Mouse (Mus musculus) urinary bladder, postnatal 25 days (tissue): ENCODE measurements around the gene Kif23.

Experiments
- DNase-seq: peaks from one replicate; pipeline ENCODE4 v3.0.0; 2022; ENCODE audit warnings: low spot score

The Kif23 gene

GRCm38 (mm10) chr9:61946623-61947401 is at the start of gene Kif23:
Gene Kif23, minus strand, starts transcription at chr9:61946774.
- DNase-seq: peak; percentile 97

GRCm38 (mm10) chr9:61991158-61991557 is 44.6 kb upstream of the Kif23 start:
- no peak for DNase-seq

DNA sequence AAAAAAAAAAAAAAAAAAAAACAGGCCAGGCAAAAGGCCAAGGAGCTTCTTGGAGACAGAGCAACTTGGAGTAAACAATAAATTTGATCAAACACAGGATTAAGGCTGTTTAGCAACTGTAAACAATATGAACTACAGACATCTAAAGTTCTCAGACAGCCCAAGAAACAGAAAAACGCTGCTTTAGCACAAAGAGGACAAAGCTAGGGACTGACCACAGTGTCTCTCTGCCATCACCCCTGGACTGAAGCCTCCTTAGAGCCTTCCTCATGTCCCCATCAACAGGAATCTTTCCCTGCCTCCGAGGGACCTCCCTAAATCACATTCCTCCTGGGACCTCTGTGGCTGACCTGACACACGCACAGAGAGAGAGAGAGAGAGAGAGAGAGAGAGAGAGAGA is 44.2 kb upstream of the Kif23 start:
- DNase-seq: no peak

DNA sequence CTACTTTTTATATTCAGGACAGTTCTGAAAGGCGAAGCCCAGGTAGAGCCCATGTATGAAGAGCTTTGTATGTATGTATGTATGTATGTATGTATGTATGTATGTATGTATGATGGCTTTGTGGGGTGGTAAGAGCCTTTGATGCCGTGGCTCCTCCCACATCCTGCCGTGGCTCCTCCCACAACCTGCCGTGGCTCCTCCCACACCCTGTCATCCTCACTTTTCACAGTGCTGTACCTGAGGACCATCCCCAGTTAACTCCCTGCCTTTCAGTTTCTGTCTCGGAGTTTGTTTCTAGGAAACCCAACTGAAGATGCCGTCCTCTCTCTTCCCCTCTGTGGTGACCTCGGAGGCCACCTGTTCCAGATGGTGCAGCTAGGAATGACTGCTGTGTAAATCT is 39.5 kb upstream of the Kif23 start:
- no peak for DNase-seq

GRCm38 (mm10) chr9:61985183-61985863 is 38.7 kb upstream of the Kif23 start:
- DNase-seq: peak; percentile 56

GRCm38 (mm10) chr9:61982940-61983620 is 36.5 kb upstream of the Kif23 start:
- DNase-seq: no peak

DNA sequence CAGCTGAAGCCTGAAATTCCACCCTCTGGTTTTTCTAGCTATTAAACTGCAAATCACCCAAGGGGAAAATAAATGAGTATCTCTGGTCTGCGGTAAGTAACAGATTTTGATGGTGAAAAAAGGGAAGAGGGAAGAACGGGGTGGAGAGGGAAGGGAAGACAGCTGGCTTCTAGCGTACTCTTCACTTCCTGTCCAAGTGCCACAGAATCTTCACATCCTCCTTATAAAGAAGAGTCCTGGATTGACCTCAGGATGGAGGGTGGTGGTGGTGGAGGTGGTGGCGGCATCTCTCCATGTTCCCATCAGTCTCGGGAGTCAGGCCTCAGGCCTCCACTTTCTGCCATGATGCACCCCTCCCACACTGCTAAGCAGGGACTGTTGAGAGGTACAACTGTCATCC is 35.3 kb upstream of the Kif23 start:
- DNase-seq: no peak

DNA sequence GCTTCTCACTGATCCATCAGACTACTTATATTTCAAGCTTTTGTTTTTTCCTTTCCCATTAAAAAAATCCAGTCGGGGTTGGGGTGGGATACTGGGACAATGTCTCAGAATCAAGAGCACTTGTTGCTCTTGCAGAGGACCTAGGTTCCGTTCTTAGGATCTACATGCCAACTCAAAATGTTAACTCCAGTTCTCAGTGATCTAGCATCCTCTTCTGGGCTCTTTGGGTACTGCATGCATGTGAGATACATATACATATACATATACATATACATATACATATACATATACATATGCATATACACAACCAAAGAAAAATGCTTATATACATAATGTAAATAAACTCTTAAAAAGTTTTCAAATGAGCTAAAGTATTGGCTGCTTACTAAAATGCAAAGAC is 33.4 kb upstream of the Kif23 start:
- no peak for DNase-seq

DNA sequence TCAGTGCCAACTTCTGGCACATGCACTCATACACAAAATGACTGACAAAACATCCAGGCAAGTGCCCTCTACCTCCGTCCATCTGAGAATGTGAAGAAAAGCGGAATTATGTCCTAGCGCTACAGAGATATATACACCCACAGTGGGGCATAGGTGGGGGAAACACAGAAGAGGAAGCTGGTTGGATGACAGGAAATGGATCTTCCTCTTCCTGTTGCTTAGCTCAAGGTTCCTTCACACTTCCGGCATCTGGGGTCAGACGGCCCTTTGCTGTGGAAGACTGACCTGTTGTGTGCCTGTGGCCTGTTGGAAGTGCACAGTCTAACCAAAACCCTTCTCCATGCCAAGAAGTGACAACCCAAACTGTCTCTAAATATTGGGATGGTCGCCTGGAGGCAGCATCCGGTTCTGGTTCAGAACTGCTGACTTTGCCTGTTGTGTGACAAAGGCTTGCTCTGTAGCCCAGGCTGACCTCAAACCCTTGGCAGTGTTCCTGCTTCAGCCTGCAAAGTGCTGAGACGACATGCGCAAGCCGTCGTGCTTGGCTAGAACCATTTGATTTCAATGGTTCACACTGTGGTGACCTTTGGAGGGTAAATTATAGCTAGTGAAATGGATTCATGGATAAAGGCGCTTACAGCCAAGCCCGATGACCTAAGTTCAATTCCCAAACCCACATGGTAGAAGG is 30.8 kb upstream of the Kif23 start:
- no peak for DNase-seq

GRCm38 (mm10) chr9:61972031-61972430 is 25.5 kb upstream of the Kif23 start:
- no peak for DNase-seq

- DNase-seq: no peak
Measured at GRCm38 (mm10) chr9:61971045-61971444, 24.5 kb upstream of the Kif23 start.

DNA sequence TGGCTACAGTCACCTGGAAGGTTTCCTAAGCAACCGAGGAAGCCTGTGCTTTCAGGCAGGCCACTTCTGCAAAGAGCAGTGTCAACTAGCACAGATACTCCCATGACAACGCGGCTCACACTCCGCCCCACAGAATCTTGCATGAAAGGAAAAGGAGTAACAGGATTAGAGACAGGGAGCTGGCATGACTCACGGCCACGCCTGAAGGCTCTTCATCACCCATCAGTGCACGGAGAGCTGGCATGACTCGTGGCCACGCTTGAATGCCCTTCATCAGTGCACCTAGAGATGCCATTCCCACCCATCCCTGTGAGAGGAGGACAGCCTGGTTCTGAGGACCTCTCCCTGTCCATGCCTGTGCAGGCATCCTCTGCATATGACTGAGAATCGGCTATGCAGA is 20.8 kb upstream of the Kif23 start:
- no peak for DNase-seq

DNA sequence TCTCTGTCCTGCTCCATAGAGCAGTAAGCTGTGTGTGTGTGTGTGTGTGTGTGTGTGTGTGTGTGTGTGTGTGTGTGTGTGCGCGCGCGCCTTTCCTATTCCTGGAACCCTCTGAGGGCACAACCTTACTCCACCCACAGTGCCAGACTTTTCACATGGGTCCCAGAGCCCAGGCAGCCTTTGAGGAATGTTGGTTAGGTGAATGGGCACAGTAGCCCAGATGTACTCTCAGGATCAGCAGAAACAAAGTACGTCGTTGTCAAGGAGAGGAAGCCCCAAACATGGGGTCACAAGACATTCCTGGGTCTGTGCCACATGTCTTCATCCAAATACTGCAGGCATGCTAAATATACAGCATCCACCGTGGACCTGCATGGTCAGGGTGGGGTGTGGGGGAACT is 19.4 kb upstream of the Kif23 start:
- DNase-seq: no peak

DNA sequence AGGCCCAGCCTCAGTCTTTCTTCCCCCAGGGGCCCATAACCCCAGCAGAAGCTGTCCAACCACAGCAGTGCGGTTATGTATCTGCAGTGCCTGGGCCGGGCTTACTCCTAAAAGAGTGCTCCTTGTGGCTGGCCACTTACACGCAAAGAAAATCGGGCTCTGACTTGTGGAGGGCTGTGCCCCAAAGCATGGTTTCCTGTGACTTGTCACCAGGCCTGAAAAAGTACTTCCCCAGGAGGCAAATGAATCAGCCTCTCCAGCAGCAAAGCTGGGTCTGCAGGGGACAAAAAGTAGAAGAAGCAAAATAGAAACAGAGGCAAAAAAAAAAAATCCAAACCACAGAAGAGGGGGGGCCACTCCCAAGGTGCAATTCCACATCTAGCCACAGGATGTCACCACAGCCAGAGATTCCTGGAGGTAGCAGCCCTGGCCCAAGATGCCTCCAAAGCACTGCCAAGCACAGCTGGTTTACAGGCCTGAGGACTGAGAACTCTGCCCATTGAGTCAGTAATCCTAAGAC is 18.9 kb upstream of the Kif23 start:
- peak; percentile 67 for DNase-seq

DNA sequence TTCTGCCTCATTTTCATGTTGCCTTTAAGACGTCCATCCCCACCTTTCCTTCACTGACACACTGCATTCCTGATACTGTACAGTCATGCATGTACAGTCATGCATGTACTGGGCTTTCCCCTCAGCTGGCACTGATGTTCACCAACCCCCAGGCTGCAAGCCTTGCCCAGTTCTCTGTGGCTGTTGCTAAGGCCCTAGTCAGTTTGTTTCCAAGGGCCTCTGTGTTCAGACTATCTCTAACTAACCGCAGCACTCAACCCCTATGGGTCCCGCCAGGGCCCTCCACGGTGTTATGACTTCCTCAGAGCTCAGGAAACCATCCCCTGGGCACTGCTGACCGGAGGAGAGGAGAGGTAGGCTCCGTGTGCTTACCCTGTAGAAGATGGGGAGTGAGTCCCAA is 16.8 kb upstream of the Kif23 start:
- no peak for DNase-seq

DNA sequence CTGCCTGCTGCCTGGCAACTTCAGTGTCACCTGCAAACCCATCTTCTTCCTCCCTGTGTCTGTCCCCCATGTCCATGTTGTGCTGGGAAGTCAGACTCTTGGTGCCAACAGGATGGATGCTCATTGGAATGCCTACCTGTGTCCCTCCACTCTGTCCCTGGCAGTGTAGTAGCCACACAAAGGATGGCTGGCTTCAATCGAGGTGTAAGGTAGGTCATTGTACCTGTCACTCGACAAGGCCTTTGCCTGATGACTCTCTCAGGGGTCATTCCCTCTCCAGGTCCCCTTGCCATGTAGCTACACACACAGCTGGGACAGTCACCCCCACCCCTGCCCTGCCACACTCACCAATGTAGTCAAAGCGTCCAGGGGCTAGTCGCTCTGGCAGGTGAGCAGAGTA is 14.6 kb upstream of the Kif23 start:
- DNase-seq: no peak

GRCm38 (mm10) chr9:61960753-61961152 is 14.2 kb upstream of the Kif23 start:
- no peak for DNase-seq

GRCm38 (mm10) chr9:61959921-61960569 is 13.5 kb upstream of the Kif23 start:
- no peak for DNase-seq

DNA sequence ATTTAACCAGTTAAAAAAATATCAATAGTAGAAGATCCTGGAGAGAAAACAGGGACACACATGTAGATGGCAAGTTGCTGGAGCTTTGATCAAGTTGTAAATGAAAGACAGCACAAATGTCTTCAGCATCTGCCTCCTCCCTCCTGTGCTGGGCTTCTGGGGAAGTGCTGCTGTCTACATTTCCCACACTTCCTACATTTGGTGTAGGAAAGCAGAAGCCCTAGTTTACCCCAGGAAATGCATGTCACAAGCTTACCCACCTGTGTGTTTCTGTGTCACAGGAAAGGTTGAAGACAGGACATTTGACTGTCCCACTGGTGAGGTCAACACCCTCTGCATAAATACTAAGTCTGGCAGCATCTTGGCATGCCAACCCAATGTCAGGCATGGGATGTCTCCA is 8.1 kb upstream of the Kif23 start:
- DNase-seq: no peak

GRCm38 (mm10) chr9:61952241-61952640 is 5.7 kb upstream of the Kif23 start:
- DNase-seq: no peak

- peak; percentile 72 for DNase-seq
Measured at GRCm38 (mm10) chr9:61947402-61948346, 1.1 kb upstream of the Kif23 start.
